Mouse (Mus musculus) stomach, embryonic 14.5 days (tissue): ENCODE data around the gene Chl1. TPM values are rescaled to one million over a fixed set of nuclear protein-coding genes. Genes with fewer than 3 reads are reported as not detected.

Experiments
- ATAC-seq: fragments of 200-750 bp; cut with Nextera tagmentation; 2 replicates; pipeline ENCODE4 v1.8.0; 2017; ENCODE audit warnings: low read depth, moderate TSS enrichment; ENCODE audit not compliant: insufficient number of reproducible peaks, insufficient read depth, low FRiP score
- H3K27ac ChIP-seq: fragments of 300-500 bp; sonication (generic); 2 replicates; pipeline ENCODE4 v1.5.1; 2014; ENCODE audit warnings: mild to moderate bottlenecking, low read length, moderate library complexity, mixed read lengths
- H3K27me3 ChIP-seq: fragments of 300-500 bp; sonication (generic); 2 replicates; pipeline ENCODE4 v1.6.1; 2014; ENCODE audit warnings: low read length, control low read depth, mixed read lengths; ENCODE audit not compliant: control insufficient read depth, insufficient read depth
- H3K36me3 ChIP-seq: fragments of 300-500 bp; sonication (generic); 2 replicates; pipeline ENCODE4 v1.6.1; 2014; ENCODE audit warnings: mild to moderate bottlenecking, control low read depth, low read length, moderate library complexity, mixed read lengths; ENCODE audit not compliant: control insufficient read depth, insufficient read depth
- H3K4me1 ChIP-seq: fragments of 300-500 bp; sonication (generic); 2 replicates; pipeline ENCODE4 v1.6.1; 2014; ENCODE audit warnings: low read length, control low read depth, mixed read lengths; ENCODE audit not compliant: control insufficient read depth, insufficient read depth
- H3K4me2 ChIP-seq: fragments of 300-500 bp; sonication (generic); replicated peaks from 2 replicates; pipeline ENCODE4 v1.6.1; 2014; ENCODE audit warnings: low read depth, low read length, control low read depth
- H3K4me3 ChIP-seq: fragments of 300-500 bp; sonication (generic); 2 replicates; pipeline ENCODE4 v1.5.1; 2014; ENCODE audit warnings: low read depth, low read length, control low read depth
- H3K9ac ChIP-seq: fragments of 300-500 bp; sonication (generic); replicated peaks from 2 replicates; pipeline ENCODE4 v1.6.1; 2014; ENCODE audit warnings: low read depth, mild to moderate bottlenecking, control low read depth, low read length, moderate library complexity, mixed read lengths
- H3K9me3 ChIP-seq: fragments of 300-500 bp; sonication (generic); 2 replicates; pipeline ENCODE4 v1.6.1; 2016; ENCODE audit warnings: low read depth, low read length, control low read depth; ENCODE audit not compliant: control insufficient read depth
- WGBS: fragments of 180-500 bp; shearing (Covaris S2); extraction: QIAGEN DNeasy Blood & Tissue Kit; methylation state at CpG from one replicate; pipeline ENCODE4 v1.1.7; 2014; 5-methylcytosine and 5-hydroxymethylcytosine counted together
- polyA plus RNA-seq: library from polyadenylated mRNA; unstranded; fragments of >200 nt; fragmentation: Nextera tagmentation; extraction: Ambion mirVana; gene quantifications from 2 replicates; pipeline ENCODE4 v1.2.1, GENCODE M21; 2014

Chl1 gene
- polyA plus RNA-seq, 1 experiment from 2014 or later, result 9.3 TPM

DNA sequence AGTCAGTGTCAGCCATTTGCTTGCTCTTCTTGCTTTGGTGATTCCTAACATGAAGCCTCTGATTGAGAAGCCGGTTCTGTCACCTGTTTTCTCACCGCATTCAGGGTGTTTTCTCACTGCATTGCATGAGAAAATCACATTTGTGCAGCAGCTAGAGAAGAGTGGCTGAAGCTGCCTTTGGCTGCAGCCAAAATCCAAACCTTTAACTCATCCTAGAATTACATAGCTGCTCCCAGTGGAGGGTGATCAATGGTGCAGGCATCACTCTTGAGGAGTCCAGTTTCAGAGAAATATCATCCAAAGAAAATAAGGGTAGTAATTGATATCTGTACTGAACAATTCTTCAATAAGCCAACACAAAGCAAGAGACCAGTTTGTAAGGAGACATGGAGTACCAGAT is 154.8 kb downstream of the Chl1 start:
- Histone ChIP-seq H3K27me3 (no peaks in the 10 kb centered on the region), H3K4me3 (no peak overlapping the region), H3K27ac (no peak overlapping the region), H3K9ac (no peak overlapping the region), H3K4me1 (no peaks in the 10 kb centered on the region), H3K4me2 (no peak overlapping the region), H3K36me3 (no peaks in the 10 kb centered on the region), H3K9me3 (no peaks in the 10 kb centered on the region)
- WGBS, result 90% methylated on average over 2 of the region's 2 CpGs
- ATAC-seq, result no peak

GRCm38 (mm10) chr6:103665677-103666316 is 155.4 kb downstream of the Chl1 start:
- H3K9me3 ChIP-seq, result no peaks in the 10 kb centered on the region
- no peak for ATAC-seq
- no peak overlapping the region for H3K4me3 ChIP-seq
- H3K27ac ChIP-seq, result no peak overlapping the region
- H3K4me1 ChIP-seq, result no peaks in the 10 kb centered on the region
- H3K36me3 ChIP-seq, result no peaks in the 10 kb centered on the region
- 82% methylated on average over 9 of the region's 9 CpGs for WGBS
- no peak overlapping the region for H3K4me2 ChIP-seq
- H3K9ac ChIP-seq, result no peak overlapping the region
- H3K27me3 ChIP-seq, result no peaks in the 10 kb centered on the region

DNA sequence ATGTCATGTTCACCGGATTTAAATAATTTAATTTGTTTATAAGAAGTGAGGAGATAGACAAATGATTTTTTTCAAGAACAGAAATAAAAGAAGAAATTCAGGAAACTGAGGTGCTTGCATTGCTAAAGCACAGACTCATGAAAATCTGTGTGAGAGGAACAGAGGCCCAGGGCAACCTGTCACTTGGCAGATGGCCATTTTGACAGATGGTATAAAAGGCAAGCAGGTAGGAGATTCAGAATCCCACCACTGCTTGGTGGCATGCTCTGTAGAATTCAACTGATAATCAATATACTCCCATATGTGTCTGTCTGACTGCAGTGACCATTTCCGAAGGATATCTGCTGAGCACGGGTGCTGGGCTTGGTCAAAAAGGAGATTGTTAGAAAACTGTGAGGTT is 162.7 kb downstream of the Chl1 start:
- ATAC-seq, result no peak
- no peaks in the 10 kb centered on the region for H3K4me1 ChIP-seq
- no peak overlapping the region for H3K4me3 ChIP-seq
- H3K9me3 ChIP-seq, result no peaks in the 10 kb centered on the region
- H3K27ac ChIP-seq, result no peak overlapping the region
- 85% methylated on average over 3 of the region's 3 CpGs for WGBS
- H3K4me2 ChIP-seq, result no peak overlapping the region
- no peaks in the 10 kb centered on the region for H3K36me3 ChIP-seq
- H3K9ac ChIP-seq, result no peak overlapping the region
- H3K27me3 ChIP-seq, result no peaks in the 10 kb centered on the region

GRCm38 (mm10) chr6:103674332-103674731 is 163.9 kb downstream of the Chl1 start:
- ATAC-seq, result no peak
- 65% methylated on average over 6 of the region's 6 CpGs for WGBS
- Histone ChIP-seq H3K9ac (no peak overlapping the region), H3K4me2 (no peak overlapping the region), H3K27me3 (no peaks in the 10 kb centered on the region), H3K9me3 (no peaks in the 10 kb centered on the region), H3K27ac (no peak overlapping the region), H3K4me1 (no peaks in the 10 kb centered on the region), H3K36me3 (no peaks in the 10 kb centered on the region), H3K4me3 (no peak overlapping the region)

- ATAC-seq, result no peak
- WGBS, result 51% methylated on average over 2 of the region's 2 CpGs
Observed at GRCm38 (mm10) chr6:103675145-103675544, 164.8 kb downstream of the Chl1 start.

GRCm38 (mm10) chr6:103676664-103677063 is 166.3 kb downstream of the Chl1 start:
- H3K4me3 ChIP-seq, result no peak overlapping the region
- H3K36me3 ChIP-seq, result no peaks in the 10 kb centered on the region
- H3K9ac ChIP-seq, result no peak overlapping the region
- WGBS, result 60% methylated on average over 5 of the region's 5 CpGs
- ATAC-seq, result no peak
- no peak overlapping the region for H3K4me2 ChIP-seq
- no peaks in the 10 kb centered on the region for H3K27me3 ChIP-seq
- no peaks in the 10 kb centered on the region for H3K9me3 ChIP-seq
- H3K27ac ChIP-seq, result no peak overlapping the region
- no peaks in the 10 kb centered on the region for H3K4me1 ChIP-seq

More at GRCm38 (mm10) chr6:103675145-103675544, 164.8 kb downstream of the Chl1 start:
- Histone ChIP-seq H3K27ac (no peak overlapping the region), H3K9me3 (no peaks in the 10 kb centered on the region), H3K27me3 (no peaks in the 10 kb centered on the region), H3K36me3 (no peaks in the 10 kb centered on the region), H3K4me2 (no peak overlapping the region), H3K9ac (no peak overlapping the region), H3K4me3 (no peak overlapping the region), H3K4me1 (no peaks in the 10 kb centered on the region)

DNA sequence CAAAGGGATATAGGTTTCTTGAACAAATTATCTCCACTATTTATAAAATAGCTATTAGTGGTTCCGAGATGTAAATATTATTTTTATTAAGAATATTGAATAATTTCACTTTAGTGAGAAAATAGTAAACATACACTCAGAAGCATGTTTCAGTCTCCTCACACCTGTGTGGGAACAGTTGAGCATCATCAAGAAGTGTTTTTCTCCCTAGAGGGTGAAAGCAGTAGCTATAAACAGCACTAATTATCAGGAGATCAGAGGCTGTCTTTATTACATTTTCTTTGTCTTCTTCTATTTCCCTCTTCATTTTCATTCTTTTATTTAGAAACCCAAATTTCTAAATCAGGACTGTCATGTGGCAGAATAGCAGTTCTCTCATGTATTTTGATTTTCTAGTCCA is 166.7 kb downstream of the Chl1 start:
- no peak overlapping the region for H3K27ac ChIP-seq
- H3K4me3 ChIP-seq, result no peak overlapping the region
- H3K9ac ChIP-seq, result no peak overlapping the region
- ATAC-seq, result no peak
- no peaks in the 10 kb centered on the region for H3K4me1 ChIP-seq
- 80% methylated on average over 1 of the region's 1 CpGs for WGBS
- H3K36me3 ChIP-seq, result no peaks in the 10 kb centered on the region
- H3K4me2 ChIP-seq, result no peak overlapping the region
- H3K27me3 ChIP-seq, result no peaks in the 10 kb centered on the region
- H3K9me3 ChIP-seq, result no peaks in the 10 kb centered on the region

GRCm38 (mm10) chr6:103682854-103683574 is 172.6 kb downstream of the Chl1 start:
- no peak overlapping the region for H3K4me3 ChIP-seq
- no peak overlapping the region for H3K9ac ChIP-seq
- H3K9me3 ChIP-seq, result no peaks in the 10 kb centered on the region
- ATAC-seq, result peak; percentile 83; the same call in 1 of the 2 replicates
- 15% methylated on average over 8 of the region's 8 CpGs for WGBS
- no peaks in the 10 kb centered on the region for H3K36me3 ChIP-seq
- no peaks in the 10 kb centered on the region for H3K4me1 ChIP-seq
- H3K27ac ChIP-seq, result no peak overlapping the region
- no peak overlapping the region for H3K4me2 ChIP-seq
- H3K27me3 ChIP-seq, result no peaks in the 10 kb centered on the region
